Mouse (Mus musculus) lung, adult 18-20 months (tissue): ENCODE results near the gene Aifm3.
"Not testable (repeated sequence)": the region's sequence is repeated elsewhere in the genome, so short reads cannot be mapped to it uniquely, and the experiment has no call there.

Experiments
- DNase-seq, 2 experiments: peaks; one replicate each; pipeline ENCODE4 v3.0.0; 2022; ENCODE audit warnings: mixed read lengths in 2 of 2

Aifm3 gene

DNA sequence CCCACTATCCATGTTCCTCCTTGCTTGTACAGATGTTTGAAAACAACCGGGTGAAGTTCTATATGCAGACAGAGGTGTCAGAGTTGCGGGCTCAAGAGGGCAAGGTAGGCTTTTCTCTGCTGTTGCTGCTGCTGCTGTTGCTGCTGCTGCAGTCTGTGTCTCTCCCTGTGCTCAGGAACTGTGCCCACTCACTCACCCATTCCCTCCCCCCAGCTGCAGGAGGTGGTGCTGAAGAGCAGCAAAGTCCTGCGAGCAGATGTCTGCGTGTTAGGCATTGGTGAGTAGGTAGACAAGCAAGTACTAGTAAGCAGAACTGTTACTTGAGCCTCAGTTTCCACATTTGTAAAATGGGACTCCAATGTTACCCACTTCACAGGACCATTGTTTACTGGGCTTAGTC is 13.3 kb downstream of the Aifm3 start:
- DNase-seq: no peak

DNA sequence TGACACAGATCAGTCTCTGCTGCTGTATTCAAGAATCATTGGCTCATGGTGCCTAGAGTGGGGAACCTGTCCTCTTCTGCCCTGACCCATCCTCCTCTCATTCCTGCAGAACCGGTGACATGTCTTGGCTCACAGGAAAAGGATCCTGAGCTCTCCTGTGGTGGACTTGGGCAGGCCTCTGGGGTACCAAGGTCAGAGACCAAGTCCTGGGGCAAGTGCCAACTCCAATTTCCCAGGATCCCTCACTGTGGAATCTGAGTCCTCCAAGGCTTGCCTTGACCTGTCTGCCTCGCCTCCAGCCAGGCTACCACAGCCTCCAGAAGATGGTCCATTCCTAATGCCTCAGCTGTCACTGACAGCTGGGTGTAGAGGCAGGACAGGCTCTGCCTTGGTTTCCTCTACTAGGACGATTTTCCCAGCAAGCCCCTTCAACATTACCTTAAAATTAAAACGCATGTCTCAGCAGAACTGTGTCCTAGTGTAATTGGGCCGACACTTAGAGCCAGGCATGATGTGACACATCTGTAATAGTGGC is 17.7 kb downstream of the Aifm3 start:
- no peak for DNase-seq

DNA sequence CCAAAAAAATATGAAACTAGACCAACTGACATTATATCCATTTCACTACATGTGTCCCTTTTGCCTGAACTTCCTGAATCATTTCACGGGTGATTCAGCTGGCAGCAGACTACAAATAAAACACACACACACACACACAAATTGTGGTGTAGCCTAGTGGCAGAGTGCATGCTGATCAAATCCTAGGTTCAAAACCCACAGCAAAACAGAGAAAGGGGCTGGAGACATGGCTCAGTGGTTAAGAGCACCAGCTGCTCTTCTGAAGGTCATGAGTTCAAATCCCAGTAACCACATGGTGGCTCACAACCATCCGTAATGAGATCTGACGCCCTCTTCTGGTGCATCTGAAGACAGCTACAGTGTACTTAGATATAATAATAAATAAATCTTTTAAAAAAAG is 18.6 kb downstream of the Aifm3 start:
- not testable (repeated sequence) for DNase-seq

DNA sequence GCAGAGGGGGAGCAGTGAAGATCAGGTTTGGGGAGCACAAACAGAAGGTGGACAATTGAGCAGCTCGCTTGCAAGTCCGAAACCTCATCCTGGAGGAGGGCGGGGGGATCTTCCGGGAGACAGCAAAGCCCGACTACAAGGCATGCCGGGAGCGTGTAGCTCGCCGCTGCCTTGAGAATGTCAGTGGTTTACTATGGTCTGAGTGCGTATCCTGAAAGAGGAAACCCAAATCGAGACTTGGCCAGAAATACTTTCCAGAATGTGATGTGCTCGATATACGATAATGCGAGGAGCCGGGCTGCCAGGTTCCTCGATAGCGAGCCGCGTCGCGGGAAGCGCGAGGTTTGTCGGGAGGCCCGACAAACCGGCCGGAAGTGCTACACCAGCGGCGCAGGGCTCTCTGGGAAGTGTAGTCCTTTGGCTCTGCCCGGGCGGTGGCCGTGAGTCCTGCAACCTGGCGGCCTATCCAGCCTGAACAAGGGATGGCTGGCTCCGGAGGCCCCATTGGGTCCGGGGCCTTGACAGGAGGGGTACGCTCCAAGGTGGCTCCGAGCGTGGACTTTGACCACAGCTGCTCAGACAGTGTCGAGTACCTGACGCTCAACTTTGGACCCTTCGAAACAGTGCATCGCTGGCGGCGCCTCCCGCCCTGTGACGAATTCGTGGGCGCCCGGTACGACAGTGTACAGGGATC is 19.3 kb downstream of the Aifm3 start, which contains the start of gene Lztr1:
Lztr1 (plus strand) TSS at position 143 of the 694 bp plus-strand sequence.
- DNase-seq: peak; percentile 88 to 89

DNA sequence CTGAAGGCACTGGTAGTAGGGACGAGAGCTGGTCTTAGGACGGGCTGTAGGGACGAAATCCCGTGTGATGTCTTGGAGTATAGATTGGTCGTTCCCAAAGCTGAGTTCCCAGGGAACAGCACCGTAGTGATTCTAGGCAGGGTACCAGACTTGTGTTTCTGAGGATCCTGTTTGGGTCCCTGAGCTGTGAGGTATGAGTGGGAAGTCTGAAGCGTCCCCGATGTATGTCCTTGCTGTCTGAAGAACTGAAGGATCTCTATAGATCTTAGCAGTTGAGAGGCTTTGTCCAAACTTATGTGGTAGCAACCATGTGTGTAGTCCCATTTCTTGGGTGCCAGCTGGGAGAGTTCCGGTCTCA is 19.8 kb downstream of the Aifm3 start:
- DNase-seq: no peak

DNA sequence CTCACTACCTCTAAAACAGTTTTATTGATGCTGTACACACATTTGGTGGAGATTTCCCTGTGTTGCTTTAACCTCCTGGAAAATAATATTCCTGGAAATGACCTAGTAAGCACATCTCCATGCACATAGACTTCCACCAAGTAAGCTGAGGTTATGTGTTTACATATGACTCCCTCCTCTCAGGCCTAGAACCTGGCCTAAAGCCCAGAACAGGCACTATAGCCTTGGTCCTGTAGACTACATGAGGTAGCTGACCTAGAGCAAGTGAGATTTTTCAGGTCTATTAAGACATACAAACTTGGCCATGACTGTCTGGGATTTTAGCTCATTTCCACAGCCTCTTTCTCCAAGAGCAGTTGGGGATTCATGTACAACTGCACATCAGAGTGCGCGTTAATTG is 20.7 kb downstream of the Aifm3 start:
- peak in 1 of 2 experiments; percentile 24 for DNase-seq

DNA sequence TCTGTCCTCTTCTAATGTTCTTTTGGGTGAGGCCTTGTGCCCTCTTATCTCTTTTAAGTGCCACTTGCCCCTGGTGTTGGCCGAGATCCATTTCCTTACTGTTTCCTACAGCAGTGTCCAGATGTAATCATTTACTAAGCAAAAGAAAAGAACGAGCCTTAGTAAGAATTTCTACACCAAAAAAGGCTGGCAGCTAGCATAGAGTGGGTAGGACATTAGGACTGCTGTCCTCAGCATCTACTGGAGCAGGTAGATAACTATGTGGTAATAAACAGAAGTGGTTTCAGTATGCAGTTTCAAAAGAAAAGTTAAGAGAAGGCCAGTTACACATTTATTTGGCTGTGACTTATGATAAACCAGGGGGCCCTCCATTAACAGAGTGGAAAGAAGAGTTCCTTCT is 21.3 kb downstream of the Aifm3 start:
- peak in 1 of 2 experiments; percentile 33 for DNase-seq

DNA sequence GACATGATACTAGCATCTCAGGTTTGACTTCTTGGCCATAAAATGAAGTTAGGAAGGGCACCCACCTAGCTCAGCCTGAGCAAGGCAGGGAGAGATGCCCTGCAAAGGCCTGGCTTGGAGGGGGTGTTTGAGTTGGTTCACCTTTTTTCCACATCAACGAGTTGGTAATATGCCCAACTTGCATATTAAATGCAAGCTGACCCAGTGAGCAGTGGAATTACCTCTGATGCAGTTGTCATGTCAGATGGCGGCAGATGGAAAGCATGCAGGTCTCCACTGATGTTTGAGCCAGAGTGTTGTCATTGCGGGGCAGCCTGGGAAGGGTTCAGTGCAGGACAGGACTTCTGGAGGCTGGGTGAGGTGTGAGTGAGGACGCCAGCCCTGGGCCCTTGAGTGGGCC is 22.0 kb downstream of the Aifm3 start:
- DNase-seq: no peak

DNA sequence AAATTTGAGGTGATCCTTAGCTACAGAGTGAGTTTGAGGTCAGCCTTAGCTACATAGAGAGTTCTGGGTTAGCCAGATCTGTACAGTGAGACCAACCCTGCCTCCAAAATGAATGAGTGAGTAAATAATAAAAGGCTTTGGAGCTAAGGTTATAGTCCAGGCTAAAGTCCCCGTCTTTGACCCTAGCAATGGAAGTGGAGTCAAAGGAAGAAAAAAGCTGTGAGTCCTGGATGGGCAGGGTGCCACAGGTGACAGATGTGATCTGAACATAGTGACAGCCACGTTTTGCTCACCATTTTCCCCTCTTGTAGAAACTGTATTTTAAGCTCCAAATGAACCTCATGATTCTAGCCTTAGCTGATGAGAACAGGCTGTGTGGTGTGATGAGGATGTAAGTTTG is 29.5 kb downstream of the Aifm3 start:
- no peak for DNase-seq

DNA sequence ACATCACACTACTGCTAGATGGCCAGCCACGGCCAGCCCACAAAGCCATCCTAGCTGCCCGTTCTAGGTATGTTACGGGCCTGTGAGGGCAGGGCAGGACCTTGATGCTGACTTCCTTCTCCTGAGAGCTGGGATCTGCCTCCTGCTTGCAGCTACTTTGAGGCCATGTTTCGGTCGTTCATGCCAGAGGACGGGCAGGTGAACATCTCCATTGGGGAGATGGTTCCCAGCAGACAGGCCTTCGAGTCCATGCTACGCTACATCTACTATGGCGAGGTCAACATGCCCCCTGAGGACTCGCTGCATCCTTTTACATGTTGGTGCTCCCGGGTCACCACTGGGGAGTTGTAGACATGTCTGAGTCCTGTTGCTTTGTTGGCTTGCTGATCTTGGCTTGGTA is 34.7 kb downstream of the Aifm3 start:
- no peak for DNase-seq

DNA sequence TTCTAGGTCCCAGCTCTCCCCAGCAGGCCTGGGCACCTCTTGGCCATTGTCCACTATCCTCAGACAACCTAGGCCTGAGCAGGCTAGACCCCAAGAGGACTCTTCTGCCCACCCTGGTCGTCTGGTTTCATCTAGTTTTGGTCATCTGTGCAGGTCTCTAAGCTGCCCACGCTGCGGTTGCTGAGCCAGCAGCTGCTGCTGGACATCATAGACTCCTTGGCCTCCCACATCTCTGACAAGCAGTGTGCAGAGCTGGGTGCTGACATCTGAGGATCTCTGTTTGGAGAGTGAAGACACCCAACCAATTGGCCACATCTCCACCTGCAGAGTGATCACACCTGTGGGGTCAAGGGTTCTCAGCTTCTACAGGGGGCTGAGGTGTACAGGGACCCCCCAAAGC is 36.1 kb downstream of the Aifm3 start:
- no peak for DNase-seq

DNA sequence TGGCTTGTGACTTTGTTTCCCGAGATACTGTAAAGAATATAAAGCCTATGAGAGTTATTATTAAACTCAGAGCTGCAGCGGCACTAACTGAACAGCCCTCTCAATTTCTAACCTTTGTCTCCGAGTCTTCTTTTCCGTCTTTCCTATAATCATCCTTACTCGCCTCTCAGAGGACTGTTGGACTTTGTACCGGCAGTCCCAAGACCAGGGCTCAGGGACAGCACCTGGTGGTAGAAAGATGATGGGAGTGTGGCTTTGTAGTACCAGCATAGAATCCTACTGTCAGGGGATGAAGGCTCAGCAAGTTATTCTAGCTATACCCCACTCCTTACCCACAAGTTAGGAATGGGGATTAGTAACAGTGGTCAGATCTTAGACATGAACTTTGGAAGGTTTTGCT is 36.8 kb downstream of the Aifm3 start:
- DNase-seq: no peak

DNA sequence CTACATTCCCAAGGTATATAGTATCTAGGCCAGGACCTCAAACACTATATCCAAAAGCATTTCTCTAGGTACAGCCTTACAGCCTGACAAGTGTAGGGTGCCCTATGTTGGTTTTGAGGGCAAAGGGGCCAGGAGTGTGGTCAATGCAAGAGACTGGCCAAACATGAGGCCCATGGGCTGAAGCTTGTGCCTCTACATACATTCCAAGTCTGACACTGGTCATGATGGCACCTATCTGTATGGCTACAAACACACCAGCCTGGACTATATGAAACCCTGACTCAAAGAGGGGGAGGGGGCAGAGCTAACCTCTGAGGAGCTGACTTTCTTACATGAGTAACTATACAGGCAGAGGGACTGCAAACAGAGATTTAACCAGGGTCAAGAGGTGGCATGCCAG is 38.2 kb downstream of the Aifm3 start:
- DNase-seq: no peak

DNA sequence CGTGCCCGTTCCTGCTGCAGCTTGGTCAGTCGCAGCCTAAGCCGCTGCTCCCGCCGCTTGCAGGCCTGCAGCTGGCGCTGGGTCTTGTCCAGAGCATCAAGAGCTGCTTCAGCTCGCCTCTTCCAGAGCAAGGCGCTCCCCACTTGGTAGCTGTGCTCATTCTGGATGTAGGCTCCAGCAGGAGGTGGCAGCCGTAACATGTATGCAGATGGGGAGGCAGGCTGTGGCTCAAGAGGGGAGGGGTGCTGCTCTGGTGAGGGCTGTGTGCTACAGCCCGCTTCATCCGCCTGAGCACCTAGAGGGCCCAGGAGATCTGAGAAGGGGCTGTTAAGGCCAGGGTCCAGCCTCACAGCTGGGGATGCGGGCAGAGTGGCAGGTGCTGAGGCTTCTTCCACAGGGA is 38.9 kb downstream of the Aifm3 start:
- no peak for DNase-seq

DNA sequence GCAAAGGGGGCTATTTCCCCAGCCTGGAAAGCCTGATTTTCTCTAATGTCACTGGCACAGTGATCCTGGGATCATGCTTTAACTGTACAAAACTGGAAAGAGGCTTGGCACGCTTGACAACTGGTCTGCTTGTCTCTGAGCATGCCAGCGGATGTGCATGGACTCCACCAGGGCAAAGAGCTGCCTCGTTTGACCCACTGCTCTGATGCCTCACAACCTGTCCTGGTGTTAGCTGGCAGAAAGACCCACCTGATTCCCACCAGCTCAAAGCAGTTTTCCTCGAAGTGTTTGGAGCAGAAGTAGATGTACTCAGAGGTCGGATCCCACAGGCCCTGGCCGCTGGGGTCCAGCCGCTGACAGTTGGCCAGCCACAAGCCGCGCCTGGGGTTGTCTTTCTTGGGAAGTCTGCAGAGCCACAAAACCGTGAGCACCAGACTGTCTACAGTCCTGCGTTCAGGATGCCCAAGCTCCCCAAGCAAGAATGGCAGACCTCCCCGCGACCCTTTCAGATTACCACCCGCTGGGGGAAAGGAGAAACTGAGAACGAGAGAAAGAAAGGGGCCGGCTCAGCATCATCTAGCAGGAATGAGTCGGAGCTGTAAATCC is 40.7 kb downstream of the Aifm3 start:
- no peak for DNase-seq

DNA sequence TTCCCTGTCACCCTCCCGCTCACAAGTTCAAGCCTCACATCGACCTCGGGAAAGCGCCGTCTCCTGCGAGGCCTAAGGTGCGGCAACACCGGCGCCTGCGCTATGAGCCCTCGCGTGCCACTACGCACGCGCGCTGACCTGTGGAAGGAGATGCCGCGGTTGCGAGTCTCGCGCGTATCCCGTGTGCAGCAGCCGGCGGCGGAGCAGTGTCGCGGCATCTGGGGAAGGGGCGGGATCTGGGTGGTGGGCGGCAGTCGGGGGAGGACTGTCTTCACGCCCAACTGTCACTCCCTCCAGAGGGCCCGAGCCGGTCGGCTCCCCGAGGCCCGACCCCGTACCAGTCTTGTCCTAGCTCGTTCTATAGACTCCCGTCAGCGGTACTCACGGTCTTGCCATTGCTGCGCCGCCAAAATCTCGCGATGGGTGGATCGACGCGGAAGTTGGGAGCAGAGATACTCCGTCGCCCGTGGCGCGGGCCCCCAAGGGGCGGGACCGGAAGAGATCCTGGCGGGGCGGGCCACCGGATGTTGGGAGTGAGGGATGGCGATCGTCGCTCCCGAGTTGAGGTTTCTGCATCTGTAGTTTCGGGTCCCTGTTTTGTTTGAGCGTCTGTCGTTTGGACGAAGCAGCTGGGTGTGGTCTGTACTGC is 41.4 kb downstream of the Aifm3 start, which contains the start of gene Thap7:
Thap7 (minus strand) TSS at position 497 of the 649 bp plus-strand sequence.
- peak; percentile 96 to 97 for DNase-seq

DNA sequence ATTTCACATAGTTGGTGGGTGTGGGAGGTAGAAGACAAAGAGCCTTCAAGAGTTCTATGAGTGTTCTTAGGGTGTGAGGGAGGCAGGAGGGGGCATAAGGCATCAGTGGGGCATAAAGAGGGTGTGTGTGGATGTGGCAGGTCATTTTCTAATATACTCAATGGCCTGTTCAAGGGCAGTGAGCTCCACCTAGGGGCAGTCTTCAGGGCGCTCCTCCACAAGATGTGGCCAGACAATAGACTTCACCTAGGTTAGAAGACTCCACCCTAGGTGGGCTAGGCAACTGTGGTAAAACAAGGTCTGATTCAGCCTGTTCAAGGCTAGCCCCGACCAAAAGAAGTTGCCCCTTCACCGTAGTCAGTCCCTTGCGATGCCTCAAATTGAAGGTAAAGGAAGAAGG is 42.9 kb downstream of the Aifm3 start:
- no peak for DNase-seq

DNA sequence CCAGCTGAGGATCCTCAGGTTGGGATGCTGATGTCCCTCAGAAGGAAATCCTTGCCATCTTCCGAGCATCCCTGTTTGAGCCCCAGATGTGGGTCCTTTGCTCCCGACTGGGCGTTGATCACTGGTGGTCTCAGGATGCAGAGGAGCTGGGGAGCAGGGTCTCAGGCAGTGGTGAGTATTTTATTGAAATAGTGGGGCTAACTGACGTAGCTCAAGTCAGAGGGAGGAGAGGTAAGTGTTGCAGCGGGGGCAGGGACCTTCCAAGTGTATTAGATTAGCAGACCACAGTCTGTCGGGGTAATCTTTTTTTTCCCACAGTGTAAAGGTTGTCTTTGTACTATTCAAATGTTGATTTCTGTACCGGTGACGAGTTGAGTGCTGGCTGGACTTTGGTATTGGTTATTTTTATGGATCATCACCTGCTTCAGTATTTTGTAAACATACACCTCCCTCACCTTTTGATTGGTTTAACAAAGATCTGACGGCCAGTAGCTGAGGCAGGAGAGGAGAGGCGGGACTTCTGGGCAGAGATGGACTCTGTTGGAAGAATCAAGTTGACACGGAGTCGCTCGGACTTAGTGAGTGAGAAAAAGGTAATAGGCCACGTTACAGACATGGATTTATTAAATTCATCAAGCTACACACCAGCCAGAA is 43.4 kb downstream of the Aifm3 start:
- DNase-seq: no peak

DNA sequence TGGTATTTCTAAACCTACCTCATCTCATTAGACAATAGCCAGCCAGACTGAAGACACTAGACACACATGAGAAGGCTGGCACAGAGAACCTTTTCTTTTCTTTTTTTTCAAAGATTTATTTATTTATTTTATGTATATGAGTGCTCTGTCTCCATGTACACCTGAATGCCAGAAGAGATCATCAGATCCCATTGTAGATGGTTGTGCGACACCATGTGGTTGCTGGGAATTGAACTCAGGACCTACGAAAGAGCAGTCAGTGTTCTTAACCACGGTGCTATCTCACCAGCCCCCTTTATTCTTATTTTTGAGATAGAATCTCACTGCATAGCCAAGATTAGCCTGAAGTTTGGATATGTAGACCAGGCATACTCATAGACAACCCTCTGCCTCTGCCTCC is 47.2 kb downstream of the Aifm3 start:
- DNase-seq: no peak

DNA sequence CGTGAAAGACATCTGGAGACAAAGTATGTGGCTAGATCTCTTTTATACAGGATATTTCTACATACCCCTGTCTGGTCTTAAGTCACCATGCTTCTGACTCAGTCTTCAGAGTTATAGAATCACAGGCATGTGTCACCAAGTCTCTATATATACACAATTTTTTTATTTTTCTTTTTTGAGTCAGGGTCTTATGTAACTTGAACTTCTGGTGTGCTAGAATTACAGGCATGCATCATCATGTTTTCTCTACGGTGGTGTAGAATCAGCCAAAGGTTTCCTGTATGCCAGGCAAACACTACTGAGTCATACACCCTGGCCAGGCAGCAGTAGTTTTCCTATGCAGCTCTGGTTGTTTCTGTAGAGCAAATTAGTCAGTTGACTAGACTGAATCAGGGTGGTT is 53.2 kb downstream of the Aifm3 start:
- DNase-seq: no peak

DNA sequence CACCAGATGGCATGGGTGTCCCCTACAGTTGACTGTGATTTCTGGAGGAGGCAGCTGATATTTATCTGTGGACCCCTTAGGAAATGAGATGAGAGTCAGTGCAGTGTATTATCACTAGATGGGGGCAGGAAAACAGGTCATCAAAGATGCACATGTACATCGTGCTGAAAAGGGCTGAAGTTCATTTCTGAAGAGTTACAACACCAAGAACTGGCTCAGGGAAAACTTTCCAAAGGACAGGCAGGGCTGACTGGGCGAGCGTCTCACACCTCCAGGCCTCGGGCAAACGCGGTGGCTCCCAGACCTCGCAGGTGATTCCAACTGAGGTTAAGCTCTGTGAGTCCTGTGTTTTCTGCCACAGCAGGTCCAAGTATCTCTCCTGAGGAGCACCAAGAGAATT is 63.4 kb downstream of the Aifm3 start:
- no peak for DNase-seq

DNA sequence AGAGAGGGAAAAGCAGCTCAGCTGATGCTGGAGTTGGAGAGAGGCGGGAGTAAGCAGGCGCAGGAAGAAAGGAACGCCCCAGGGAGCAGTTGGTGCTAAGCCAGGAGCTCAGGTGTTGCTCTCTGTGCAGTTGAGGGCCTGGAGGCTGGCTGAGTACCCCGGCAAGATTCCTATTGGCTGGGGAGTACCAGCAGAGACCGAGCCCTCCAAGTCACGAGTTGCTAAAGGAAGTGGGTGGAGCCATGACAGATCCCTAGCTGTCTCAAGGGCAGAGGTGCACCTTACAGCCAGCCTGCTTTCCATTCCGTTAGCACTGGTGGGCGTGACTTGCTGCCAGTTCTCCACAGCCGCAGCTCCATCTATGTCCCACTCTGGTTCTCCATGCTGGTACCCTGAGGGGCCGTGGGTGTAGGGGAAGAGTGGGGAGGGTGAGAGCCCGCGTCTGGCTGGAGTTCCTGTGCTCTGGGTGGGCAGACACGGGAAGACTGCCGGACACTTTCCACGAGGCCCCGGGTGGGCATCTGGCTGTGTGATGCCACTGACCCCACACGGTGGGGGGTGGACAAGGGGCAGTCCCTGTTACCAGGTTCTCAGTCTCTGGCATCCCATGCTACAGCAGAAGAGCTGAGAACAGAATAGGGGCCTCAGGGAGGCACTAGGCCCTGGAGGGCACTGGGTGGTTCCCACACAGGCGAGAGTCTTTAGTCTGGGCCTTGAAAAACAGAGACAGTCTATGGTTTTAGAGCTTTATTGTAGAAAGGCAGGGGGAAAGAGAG is 64.7 kb downstream of the Aifm3 start:
- DNase-seq: peak; percentile 89 to 92

DNA sequence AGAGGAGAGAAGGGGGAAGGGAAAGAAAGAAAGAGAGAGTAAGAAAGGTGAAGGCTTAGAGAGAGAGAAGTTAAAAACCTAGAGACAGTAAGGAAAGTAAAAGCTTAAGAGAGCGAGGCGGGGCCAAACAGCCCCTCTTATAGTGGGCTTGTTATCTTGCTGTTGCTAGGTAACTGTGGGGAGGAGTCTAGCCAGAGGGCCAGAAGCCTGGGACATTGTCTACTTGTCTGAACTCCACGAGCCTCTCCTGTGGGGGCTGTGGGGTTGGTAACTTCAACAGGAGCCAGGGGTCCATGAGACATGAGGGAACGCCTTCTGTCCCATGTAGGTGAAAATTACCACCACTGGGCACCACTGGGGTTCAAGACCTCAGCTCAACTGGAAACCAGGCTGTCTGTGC is 65.3 kb downstream of the Aifm3 start:
- DNase-seq: peak in 1 of 2 experiments; percentile 44
